Mouse (Mus musculus): ENCODE data around the gene Fam98b. TPM values are rescaled to one million over a fixed set of nuclear protein-coding genes. Genes with fewer than 3 reads are reported as not detected.

The Fam98b gene
- total RNA-seq, 2 experiments from 2014 or later, result 23.6 to 43.6 TPM

- peak; percentile 64 for ATAC-seq (replicated peaks; ENCODE audit: poor library complexity, severe bottlenecking)
Measured at GRCm38 (mm10) chr2:117299596-117300448, 50.3 kb downstream of the Fam98b start.

DNA sequence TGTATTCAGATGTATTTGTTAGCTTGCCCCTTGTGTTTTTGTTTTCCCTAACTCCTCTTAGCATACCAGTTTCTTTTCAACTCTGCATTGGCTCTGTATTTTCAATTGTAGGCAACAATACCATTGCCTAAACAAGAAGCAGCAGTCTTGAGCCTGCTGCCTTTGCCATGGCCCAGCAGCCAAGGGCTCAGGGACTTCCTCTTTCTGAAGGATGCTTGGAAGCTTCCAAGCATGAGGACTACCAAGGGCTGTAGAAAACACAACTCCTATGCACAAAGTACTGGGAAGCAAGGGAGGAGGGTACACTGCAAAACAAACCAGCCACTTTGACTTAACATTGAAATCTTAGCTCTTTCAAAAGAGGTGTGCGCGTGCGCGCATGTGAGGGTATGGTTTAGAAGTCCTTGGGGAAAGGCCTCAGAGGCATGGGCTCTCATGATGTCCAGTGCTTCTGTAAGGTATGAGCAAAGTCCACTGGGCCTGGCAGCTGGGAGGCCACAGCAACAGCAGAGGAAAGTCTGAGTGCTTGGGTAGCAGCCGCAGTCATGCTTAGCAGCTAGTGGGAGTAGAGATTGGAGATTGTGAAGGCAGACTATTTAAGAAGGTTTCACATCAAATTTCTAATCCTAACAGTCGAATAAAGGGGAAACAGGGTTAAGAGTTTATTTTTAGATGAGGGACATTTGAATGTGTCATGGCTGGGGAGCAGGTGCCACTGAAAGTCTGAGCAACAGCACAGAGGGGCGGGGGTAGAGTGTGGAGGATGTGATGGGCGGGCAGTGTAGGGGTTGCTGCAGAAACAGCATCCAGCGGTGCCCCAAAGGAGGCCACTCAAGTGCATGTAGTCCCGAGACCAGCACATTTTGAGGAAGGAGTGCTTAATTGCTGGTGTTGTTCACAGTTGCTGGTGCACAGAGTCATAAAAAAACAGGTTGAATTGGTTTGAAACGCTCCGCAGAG lies 54.1 kb downstream of the Fam98b start:
- peak; percentile 76 for ATAC-seq (replicated peaks; ENCODE audit: poor library complexity, severe bottlenecking)

DNA sequence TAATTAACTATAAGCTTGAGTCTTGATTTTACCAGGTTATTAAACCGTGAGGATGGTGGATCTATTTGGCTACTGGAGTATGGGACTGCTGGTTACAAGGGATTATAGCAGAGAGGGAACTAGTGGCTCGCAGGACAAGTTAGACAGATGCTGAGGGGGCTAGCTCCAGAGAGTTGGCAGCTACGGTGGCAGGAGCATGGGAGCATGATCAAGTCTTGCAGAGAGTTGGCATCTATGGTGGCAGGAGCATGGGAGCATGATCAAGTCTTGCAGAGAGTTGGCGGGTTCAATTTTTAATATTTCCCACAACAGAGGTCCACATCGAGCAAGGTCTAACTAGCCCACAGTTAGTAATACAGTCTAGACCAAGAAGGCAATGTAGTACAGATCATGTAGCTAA lies 55.4 kb downstream of the Fam98b start:
- ATAC-seq (replicated peaks; ENCODE audit: poor library complexity, severe bottlenecking), result no peak

- ATAC-seq (replicated peaks; ENCODE audit: poor library complexity, severe bottlenecking), result no peak
Measured at GRCm38 (mm10) chr2:117307959-117308358, 58.4 kb downstream of the Fam98b start.

- ATAC-seq (replicated peaks; ENCODE audit: poor library complexity, severe bottlenecking), result no peak
Measured at GRCm38 (mm10) chr2:117309046-117309445, 59.5 kb downstream of the Fam98b start.

DNA sequence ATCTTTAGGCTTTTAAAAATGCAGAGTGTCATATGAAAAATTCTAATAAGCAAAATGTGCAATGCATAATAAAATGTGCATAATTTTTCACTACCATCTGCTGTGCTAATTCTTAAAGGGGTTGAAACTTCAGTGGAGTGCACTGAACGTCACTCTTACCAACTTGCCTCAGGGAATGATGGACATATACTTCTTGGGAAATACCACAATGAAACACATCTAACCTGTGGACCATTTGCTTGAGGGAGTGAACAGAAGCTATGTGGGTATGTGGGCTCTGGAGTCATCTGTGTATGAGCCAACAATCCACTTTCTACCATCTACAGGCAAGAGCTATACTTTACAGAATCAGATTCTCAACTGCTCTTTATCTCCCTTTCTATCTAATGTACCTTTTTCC lies 61.8 kb downstream of the Fam98b start:
- no peak for ATAC-seq (replicated peaks; ENCODE audit: poor library complexity, severe bottlenecking)

DNA sequence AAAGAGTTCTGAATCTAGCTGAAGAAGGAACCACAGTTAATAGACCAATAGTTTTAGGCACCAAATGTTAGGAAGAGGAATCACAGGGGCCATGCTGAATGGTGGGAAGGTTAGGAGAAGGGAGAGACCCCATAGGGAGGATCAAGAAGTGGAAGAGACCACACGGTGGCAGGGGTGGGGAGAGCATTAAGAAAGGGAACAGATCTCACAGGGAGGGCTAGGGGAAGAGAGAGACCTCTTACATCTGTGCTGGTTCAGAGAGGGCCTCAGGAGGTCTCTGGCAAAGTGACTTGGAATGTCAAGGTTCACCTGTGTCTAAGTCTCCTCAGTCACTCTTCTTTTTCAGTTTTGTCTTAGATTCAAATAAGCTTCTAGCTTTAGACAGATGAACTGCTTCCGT lies 62.5 kb downstream of the Fam98b start:
- no peak for ATAC-seq (replicated peaks; ENCODE audit: poor library complexity, severe bottlenecking)

- ATAC-seq (replicated peaks; ENCODE audit: poor library complexity, severe bottlenecking), result no peak
Measured at GRCm38 (mm10) chr2:117312441-117312895, 62.9 kb downstream of the Fam98b start.

DNA sequence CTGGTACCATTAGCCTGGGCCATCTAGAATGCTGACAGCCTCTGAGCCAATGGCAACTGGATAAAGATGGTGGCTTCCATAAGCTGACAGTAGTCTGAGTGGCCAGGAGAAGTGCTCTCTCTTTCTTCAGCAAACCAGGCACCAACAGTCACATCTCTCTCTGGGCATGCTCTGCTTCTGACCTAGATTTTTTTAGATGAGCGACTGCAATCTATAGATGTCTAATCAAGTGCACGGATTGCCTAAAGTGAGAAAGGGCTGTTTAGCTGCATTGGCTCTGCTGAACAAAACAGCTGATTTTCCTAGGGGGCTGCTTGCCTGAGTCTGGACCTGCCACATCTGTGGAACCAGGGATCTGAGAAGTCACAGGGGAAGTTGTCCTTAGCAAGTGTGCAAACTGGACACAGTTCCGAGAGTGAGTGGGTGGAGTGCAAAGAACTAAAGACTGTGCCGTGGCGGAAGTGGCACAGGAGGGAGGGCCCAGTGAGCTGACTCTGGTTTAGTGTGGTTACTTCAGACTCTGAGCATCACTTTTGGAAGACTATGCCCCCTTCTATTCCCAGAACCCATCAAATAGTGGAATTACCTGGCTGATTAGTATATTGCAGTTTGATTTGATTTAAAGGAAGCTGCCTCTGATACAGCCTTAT lies 64.2 kb downstream of the Fam98b start:
- no peak for ATAC-seq (replicated peaks; ENCODE audit: poor library complexity, severe bottlenecking)

DNA sequence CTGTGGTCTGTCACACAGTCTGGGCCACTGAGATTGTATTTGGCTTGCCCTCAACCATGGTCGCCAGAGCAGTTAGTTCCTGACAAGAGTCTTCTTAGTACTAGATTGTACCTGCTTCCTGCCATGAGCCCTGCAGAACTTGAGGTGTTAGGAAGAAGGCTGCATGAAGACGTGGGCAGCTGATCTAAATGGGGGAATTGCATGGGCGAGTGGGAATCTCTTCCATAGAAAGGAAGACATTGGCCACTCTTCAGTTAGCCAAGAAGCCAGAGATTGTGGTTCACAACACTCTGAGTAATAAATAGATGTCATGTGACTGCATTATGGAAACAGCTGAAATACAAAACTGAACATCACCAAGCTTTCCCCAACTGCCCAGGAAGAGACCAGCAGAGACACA lies 69.5 kb downstream of the Fam98b start:
- ATAC-seq (replicated peaks; ENCODE audit: poor library complexity, severe bottlenecking), result no peak

Other genes with a start within 250 kb of the Fam98b start
- gene Spred1, start 128.4 kb upstream of the Fam98b start, total RNA-seq (2014; fragmentation: Nextera tagmentation), result 16.5 and 19.2 TPM in 2 replicates
- gene Spred1, start 128.4 kb upstream of the Fam98b start, total RNA-seq (2017), result 23.0 and 23.7 TPM in 2 replicates
- not detected in 2 replicates for gene Rasgrp1, start 93.3 kb downstream of the Fam98b start, total RNA-seq (2014; fragmentation: Nextera tagmentation)
- 0.10 TPM in 1 of 2 replicates, not detected in the other for gene Rasgrp1, start 93.3 kb downstream of the Fam98b start, total RNA-seq (2017)